Mouse (Mus musculus): Measurements from ENCODE around the gene Hfe2. TPM values are rescaled to one million over a fixed set of nuclear protein-coding genes. Genes with fewer than 3 reads are reported as not detected.

Gene Hfe2
- 0.10 and 0.28 TPM in 2 replicates for polyA plus RNA-seq (2015; fragmentation: Nextera tagmentation; extraction: Ambion mirVana)

- 68% methylated on average over 4 of the region's 4 CpGs for WGBS
- Histone ChIP-seq H3K36me3 (ENCODE audit: control insufficient read depth, insufficient read depth, low read length) (no peaks in the 10 kb centered on the region), H3K4me1 (replicated peaks; ENCODE audit: control insufficient read depth, insufficient read depth) (0 out of 2 replicates have a peak, but pooled peaks cover 3% of the 10 kb centered on the region), H3K4me2 (replicated peaks; ENCODE audit: low read depth) (no peak within 1 kb of the TSS), H3K4me3 (ENCODE audit: low read depth, low read length) (no peak within 1 kb of the TSS), H3K27ac (replicated peaks) (no peak within 1 kb of the TSS), H3K27me3 (ENCODE audit: control insufficient read depth, insufficient read depth, low read length) (peaks cover 6% of the 10 kb centered on the region; the same call in 1 of the 2 replicates), H3K9me3 (ENCODE audit: control insufficient read depth, low read length) (no peaks in the 10 kb centered on the region), H3K9ac (ENCODE audit: low read length) (no peak within 1 kb of the TSS)
- DNase-seq (ENCODE audit: low spot score) = no peak
- ATAC-seq (ENCODE audit: low FRiP score, low TSS enrichment) = no peak
- TF ChIP-seq EP300 (optimal IDR thresholded peaks at IDR 0.05) = no peak
- no peak for TF ChIP-seq CTCF (IDR thresholded peaks at IDR 0.05; ENCODE audit: low read depth)
Observed at GRCm38 (mm10) chr3:96524914-96525313, at the start of gene Hfe2. Gene Hfe2 (plus strand): TSS chr3:96525172.

DNA sequence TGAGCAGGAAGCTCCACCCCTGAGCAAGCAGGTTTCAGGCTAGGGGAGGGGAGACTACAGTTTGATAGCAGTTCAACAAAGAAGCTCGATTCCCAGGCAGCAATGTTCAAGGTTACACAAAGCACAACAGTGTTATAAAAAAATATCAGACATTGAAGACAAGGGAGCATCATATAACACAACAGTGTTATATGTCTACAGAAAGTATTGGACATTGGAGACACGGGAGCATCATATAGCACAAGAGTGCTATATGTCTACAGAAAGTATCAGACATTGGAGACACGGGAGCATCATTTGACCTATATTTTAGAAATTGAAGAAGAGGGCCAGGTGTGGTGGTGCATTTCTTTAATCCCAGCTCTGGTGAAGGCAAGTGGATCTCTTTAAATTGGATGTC is 47.9 kb upstream of the Hfe2 start:
- no peak for DNase-seq (ENCODE audit: low spot score)
- Histone ChIP-seq H3K27ac (replicated peaks) (no peak overlapping the region), H3K9me3 (ENCODE audit: control insufficient read depth, low read length) (no peaks in the 10 kb centered on the region), H3K4me1 (replicated peaks; ENCODE audit: control insufficient read depth, insufficient read depth) (no peaks in the 10 kb centered on the region), H3K27me3 (ENCODE audit: control insufficient read depth, insufficient read depth, low read length) (peaks cover 3% of the 10 kb centered on the region; the same call in 1 of the 2 replicates), H3K4me3 (ENCODE audit: low read depth, low read length) (no peak overlapping the region), H3K4me2 (replicated peaks; ENCODE audit: low read depth) (no peak overlapping the region), H3K9ac (ENCODE audit: low read length) (no peak overlapping the region), H3K36me3 (ENCODE audit: control insufficient read depth, insufficient read depth, low read length) (no peaks in the 10 kb centered on the region)
- WGBS = 44% methylated on average over 3 of the region's 3 CpGs
- no peak for ATAC-seq (ENCODE audit: low FRiP score, low TSS enrichment)
- TF ChIP-seq EP300 (optimal IDR thresholded peaks at IDR 0.05) (no peak), CTCF (IDR thresholded peaks at IDR 0.05; ENCODE audit: low read depth) (no peak)

- no peak for TF ChIP-seq EP300 (optimal IDR thresholded peaks at IDR 0.05)
- TF ChIP-seq CTCF (IDR thresholded peaks at IDR 0.05; ENCODE audit: low read depth) = no peak
- Histone ChIP-seq H3K36me3 (ENCODE audit: control insufficient read depth, insufficient read depth, low read length) (no peaks in the 10 kb centered on the region), H3K9me3 (ENCODE audit: control insufficient read depth, low read length) (no peaks in the 10 kb centered on the region), H3K27me3 (ENCODE audit: control insufficient read depth, insufficient read depth, low read length) (peaks cover 3% of the 10 kb centered on the region; the same call in 1 of the 2 replicates), H3K9ac (ENCODE audit: low read length) (no peak overlapping the region), H3K27ac (replicated peaks) (no peak overlapping the region), H3K4me3 (ENCODE audit: low read depth, low read length) (no peak overlapping the region), H3K4me2 (replicated peaks; ENCODE audit: low read depth) (no peak overlapping the region), H3K4me1 (replicated peaks; ENCODE audit: control insufficient read depth, insufficient read depth) (no peaks in the 10 kb centered on the region)
- ATAC-seq (ENCODE audit: low FRiP score, low TSS enrichment) (no peak), DNase-seq (ENCODE audit: low spot score) (no peak)
- 66% methylated on average over 6 of the region's 6 CpGs for WGBS
Observed at GRCm38 (mm10) chr3:96477558-96477957, 47.4 kb upstream of the Hfe2 start.

DNA sequence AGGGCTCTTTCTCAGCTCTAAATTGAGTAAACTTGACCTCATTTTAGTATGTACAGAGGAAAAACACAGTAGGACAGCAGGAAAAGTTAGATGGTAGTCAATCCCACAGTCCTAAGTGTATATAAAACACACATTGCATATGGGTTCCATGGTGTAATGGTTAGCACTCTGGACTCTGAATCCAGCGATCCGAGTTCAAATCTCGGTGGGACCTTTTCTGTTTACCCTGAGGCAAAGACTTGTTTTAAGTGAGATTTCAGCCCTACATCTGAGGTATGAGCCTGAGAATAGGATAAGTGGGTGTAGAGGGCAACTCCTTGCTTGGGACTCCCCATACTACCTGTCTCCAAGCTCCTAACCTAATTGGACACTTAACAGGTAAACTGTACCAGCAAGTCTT is 45.7 kb upstream of the Hfe2 start:
- Histone ChIP-seq H3K27me3 (ENCODE audit: control insufficient read depth, insufficient read depth, low read length) (no peaks in the 10 kb centered on the region; the same call in 1 of the 2 replicates), H3K36me3 (ENCODE audit: control insufficient read depth, insufficient read depth, low read length) (no peaks in the 10 kb centered on the region), H3K4me1 (replicated peaks; ENCODE audit: control insufficient read depth, insufficient read depth) (no peaks in the 10 kb centered on the region), H3K27ac (replicated peaks) (no peak overlapping the region), H3K9ac (ENCODE audit: low read length) (no peak overlapping the region), H3K9me3 (ENCODE audit: control insufficient read depth, low read length) (no peaks in the 10 kb centered on the region), H3K4me3 (ENCODE audit: low read depth, low read length) (no peak overlapping the region), H3K4me2 (replicated peaks; ENCODE audit: low read depth) (no peak overlapping the region)
- no peak for DNase-seq (ENCODE audit: low spot score)
- ATAC-seq (ENCODE audit: low FRiP score, low TSS enrichment) = no peak
- TF ChIP-seq EP300 (optimal IDR thresholded peaks at IDR 0.05) (no peak), CTCF (IDR thresholded peaks at IDR 0.05; ENCODE audit: low read depth) (no peak)
- 26% methylated on average over 3 of the region's 3 CpGs for WGBS

- Histone ChIP-seq H3K27ac (replicated peaks) (no peak overlapping the region), H3K4me3 (ENCODE audit: low read depth, low read length) (no peak overlapping the region), H3K4me2 (replicated peaks; ENCODE audit: low read depth) (no peak overlapping the region), H3K36me3 (ENCODE audit: control insufficient read depth, insufficient read depth, low read length) (no peaks in the 10 kb centered on the region), H3K27me3 (ENCODE audit: control insufficient read depth, insufficient read depth, low read length) (no peaks in the 10 kb centered on the region; the same call in 1 of the 2 replicates), H3K4me1 (replicated peaks; ENCODE audit: control insufficient read depth, insufficient read depth) (no peaks in the 10 kb centered on the region), H3K9ac (ENCODE audit: low read length) (no peak overlapping the region), H3K9me3 (ENCODE audit: control insufficient read depth, low read length) (no peaks in the 10 kb centered on the region)
- ATAC-seq (ENCODE audit: low FRiP score, low TSS enrichment) (no peak), DNase-seq (ENCODE audit: low spot score) (no peak)
- WGBS = 79% methylated on average over 4 of the region's 4 CpGs
- TF ChIP-seq CTCF (IDR thresholded peaks at IDR 0.05; ENCODE audit: low read depth) = no peak
- no peak for TF ChIP-seq EP300 (optimal IDR thresholded peaks at IDR 0.05)
Observed at GRCm38 (mm10) chr3:96480684-96481270, 44.2 kb upstream of the Hfe2 start.

GRCm38 (mm10) chr3:96481856-96482255 is 43.1 kb upstream of the Hfe2 start:
- Histone ChIP-seq H3K4me1 (replicated peaks; ENCODE audit: control insufficient read depth, insufficient read depth) (no peaks in the 10 kb centered on the region), H3K27ac (replicated peaks) (no peak overlapping the region), H3K4me3 (ENCODE audit: low read depth, low read length) (no peak overlapping the region), H3K4me2 (replicated peaks; ENCODE audit: low read depth) (no peak overlapping the region), H3K9ac (ENCODE audit: low read length) (no peak overlapping the region), H3K9me3 (ENCODE audit: control insufficient read depth, low read length) (no peaks in the 10 kb centered on the region), H3K36me3 (ENCODE audit: control insufficient read depth, insufficient read depth, low read length) (no peaks in the 10 kb centered on the region), H3K27me3 (ENCODE audit: control insufficient read depth, insufficient read depth, low read length) (no peaks in the 10 kb centered on the region)
- TF ChIP-seq EP300 (optimal IDR thresholded peaks at IDR 0.05) = no peak
- no peak for TF ChIP-seq CTCF (IDR thresholded peaks at IDR 0.05; ENCODE audit: low read depth)
- ATAC-seq (ENCODE audit: low FRiP score, low TSS enrichment) (no peak), DNase-seq (ENCODE audit: low spot score) (no peak)
- WGBS = 91% methylated on average over 3 of the region's 3 CpGs
